Mouse (Mus musculus) adrenal gland, adult 8-10 months (tissue): Measurements from ENCODE around the gene Myh9. TPM values are rescaled to one million over a fixed set of nuclear protein-coding genes. Genes with fewer than 3 reads are reported as not detected.
"Not testable (repeated sequence)": the region's sequence is repeated elsewhere in the genome, so short reads cannot be mapped to it uniquely, and the experiment has no call there.

ENCODE experiments used
- DNase-seq: peaks from one replicate; pipeline ENCODE4 v3.0.0; 2022
- total RNA-seq, 4 experiments: library from RNA; stranded (reverse); gene quantifications; 2 replicates each; pipeline ENCODE4 v1.2.4; 2022

Gene Myh9
- total RNA-seq, 4 experiments from 2014 or later, result 304 to 366 (median 340) TPM

DNA sequence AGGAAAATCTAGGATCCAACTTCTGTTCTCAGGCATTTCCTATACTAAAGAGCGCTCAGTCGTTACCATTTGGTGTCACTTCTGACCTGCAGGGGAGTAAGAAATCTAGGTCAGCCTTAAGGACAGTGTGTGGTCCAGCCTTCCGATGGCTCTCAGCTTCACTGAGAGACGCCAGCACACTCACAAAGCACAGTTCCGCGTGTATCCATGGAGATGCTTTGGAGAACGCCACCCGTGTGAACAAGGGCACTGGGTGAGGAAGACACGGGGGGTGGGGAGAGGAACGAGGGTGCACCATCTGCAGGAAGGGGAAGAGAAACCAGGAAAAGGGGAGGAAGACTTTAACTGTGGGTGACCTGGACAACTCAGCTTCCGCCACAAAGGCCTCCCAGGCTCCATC lies 89.5 kb downstream of the Myh9 start:
- DNase-seq, result no peak

DNA sequence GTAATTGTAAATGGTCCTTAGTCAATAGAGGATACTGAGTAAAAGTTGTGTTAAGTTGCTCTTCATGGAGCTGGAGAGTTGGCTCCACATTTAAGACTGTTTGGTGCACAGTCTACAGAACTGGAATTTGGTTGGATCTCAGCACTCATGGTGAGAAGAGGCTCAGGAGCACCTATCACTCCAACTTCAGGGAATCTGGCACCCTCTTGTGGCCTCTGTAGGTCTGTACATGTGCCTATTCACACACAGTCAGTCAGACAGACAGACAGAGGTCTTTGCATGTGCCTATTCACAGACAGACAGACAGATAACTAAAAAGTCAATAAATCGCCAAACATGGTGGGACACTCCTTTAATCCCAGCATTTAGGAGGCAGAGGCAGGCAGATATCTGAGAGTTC lies 91.5 kb downstream of the Myh9 start:
- DNase-seq, result no peak

DNA sequence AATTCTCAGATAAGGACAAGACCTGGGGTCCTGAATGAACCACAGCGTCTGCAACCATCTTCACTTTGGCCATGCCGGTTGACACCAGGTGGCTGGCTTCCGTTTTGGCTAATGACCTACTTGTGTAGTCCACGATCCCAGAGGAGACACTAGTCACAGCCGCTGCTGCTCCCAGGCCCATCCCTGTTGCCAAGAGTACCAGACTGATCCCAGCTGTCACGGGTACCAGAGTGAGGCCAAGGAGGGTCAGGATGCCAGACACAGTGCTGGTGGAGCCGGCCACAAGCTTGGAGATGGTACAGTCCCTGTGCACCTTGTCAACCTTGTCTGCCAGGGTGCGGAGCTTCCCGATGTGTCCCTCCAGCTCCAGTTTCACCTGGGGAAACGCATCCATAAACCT lies 92.3 kb downstream of the Myh9 start:
- DNase-seq, result no peak

DNA sequence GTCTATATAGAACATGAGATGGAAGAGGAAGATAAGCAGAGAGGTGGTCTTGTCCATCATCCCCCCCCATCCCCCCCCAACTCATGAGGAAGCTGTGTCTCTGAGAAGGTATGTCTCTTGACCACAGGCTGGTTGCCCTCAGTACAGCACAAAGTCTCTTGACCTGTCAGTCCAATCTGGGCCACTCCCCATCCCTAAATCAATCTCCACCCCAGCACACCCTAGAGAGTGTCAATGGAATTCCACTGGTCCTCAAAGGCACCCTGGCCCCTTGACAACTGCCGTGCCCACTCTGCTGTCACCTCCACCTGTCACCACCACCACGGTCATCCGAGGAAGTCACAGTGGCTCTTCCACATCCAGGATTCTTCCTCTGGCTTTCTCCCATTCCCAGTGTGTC lies 93.6 kb downstream of the Myh9 start:
- no peak for DNase-seq

DNA sequence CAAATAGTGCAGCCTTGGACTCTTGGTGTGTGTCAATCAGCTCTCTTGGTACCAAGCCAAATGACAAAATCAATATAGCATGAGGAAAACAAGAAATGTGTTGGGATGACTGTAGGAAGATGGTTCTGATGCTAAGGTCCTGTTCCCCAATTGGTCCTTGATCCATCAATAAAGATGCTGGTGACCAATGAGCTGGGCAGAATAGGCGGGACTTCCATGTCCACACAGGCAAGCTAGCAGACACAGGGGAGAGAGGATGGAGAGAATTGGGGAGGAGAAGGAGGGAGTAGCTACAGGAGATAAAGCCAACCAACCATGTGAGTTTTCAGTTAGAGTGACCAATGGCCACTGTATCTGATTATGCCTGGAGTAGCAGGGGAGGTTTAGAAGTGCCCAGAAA lies 95.6 kb downstream of the Myh9 start:
- no peak for DNase-seq

DNA sequence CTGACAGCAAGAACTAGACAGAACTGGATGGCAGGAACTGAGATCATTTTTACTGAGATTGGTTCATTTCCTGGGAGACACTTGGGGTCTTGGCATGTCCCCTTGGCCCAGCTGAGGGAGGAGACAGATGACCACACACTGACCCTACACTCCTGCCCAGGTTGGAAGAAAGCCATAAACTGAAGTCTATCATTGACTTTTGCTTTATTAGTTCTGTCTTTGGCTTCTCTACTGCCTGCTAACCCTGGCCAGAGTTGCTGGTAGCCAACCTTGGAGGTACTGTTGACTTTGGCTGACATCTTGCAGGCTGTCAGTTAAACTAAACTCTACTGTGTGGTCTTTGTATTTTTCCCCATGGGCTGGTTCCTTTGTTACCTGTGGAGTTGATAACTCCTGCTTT lies 96.9 kb downstream of the Myh9 start:
- DNase-seq, result no peak

DNA sequence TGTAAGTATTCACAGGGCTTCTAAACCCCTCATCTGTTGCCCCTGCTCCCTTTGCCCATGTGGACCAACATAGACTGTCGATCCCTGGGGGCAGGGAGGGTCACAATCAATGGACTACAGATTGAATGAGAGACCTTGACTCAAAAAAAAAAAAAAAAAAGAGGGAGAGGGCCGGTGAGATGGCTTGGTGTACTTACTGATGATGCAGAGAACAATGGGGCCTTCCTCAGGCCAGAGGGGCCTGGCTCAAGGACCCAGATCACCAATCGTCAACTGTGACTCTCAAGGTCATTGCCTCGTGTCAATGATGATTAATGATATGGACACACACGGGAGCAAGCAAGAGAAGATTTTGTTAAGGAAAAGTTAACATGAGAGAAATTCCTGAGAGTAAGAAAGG lies 97.3 kb downstream of the Myh9 start:
- no peak for DNase-seq

DNA sequence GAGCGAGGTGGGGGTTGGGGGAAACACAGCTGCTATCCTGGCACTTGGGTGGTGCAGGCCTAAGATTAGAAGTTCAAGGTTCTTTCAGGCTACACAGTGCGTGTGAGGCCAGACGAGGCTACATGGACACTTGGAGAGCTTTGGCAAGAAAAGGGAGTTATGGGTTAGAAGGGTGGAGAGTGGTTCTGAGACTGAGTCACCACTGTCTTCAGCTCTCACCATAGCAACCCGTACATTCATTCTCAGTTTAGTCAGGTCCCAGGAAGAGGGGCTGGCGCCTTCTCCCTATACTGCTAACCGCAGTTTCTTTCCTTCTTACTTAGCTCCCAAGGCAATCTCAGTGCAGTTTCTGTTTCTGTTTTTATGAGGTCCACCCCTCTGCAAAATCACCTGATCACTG lies 100.4 kb downstream of the Myh9 start:
- DNase-seq, result not testable (repeated sequence)

DNA sequence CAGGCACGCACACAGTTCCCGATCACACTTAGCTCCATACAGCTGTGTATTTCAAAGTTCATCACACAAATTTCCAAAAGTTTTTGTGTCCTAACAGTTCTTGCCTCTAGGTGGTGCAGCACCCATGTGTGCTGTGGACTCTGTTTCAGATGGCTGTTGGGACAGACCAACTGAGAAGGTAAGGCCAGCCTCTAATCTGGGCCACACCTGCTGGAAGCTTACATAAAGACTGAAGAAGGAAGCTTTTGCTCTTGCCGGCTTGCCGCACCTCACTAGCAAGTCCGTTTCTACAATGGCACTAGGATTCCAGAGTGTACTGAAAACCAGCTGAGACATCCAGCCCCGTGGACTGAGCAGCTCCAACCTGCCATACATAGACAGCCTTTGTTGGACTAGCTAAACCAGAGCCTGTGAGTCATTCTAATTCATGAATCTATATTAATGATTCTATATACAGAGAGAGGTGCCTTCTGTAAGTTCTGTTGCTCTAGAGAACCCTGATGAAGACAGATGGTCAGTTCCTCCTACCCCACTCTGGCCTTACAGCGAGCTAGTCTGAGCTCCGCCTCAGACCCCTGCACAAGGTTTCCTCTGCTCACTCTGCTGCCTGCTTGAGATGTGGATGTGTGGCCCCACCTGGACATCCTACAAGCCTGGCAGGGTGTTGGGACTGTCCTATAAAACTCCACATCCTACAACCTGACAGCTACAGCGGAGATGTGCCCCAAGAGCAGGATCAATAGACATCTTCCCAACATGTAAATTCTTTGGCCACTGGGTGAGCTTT lies 101.3 kb downstream of the Myh9 start:
- DNase-seq, result no peak

DNA sequence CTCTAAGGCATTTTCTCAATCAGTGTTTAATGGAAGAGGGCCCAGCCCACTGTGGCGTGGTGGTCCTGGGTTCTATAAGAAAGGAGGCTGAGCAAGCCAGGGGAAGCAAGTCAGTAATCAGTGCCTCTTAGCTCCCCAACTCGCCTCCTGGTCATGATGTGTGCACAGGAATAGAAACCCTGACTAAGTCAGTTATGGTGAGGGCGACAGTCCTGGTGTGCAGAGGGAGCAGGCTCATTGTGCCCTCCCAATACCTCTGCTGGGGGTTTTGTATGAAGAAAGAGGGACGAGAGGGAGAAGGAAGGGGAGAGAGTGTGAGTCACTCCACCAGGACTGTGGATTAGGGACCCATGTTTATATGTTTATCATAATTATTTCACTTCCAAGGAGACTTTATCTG lies 108.1 kb downstream of the Myh9 start:
- DNase-seq, result not testable (repeated sequence)

DNA sequence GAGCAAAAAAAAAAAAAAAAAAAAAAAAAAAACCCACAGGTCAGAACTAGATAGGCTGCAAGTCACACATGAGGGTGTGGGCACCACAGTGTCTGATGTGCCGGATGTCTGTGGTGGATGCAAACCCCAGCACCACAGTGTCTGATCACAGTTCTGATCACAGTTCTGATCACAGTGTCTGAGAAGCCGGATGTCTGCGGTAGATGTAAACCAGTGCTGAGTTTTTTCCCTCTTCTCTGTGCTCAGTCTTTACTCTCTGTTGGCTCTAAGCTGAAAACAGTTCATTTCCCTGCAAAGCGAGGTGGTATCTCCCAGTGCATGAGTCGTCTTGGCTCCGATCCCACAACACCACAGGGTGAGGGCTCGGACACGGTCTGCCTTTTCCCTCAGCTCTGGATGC lies 108.6 kb downstream of the Myh9 start:
- not testable (repeated sequence) for DNase-seq

DNA sequence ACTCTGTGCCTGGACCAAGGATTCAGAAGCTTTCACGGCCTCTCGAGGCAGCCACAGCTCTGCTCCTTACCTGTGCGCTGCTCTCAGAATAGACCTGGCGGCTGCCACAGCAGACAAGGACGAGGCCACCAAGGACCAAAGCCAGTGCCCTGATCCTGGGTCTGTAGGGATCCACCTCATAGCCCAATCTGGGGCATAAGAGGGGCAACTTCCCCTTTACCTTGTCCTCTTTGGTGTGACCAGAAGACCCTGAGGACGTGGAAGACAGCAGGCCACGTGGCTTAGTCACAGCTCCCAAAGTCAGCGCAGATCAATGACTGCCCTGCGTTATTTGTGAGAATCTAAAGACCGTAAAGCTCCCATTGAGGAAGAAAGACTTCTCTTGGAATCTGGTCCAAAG lies 109.1 kb downstream of the Myh9 start:
- DNase-seq, result not testable (repeated sequence)

DNA sequence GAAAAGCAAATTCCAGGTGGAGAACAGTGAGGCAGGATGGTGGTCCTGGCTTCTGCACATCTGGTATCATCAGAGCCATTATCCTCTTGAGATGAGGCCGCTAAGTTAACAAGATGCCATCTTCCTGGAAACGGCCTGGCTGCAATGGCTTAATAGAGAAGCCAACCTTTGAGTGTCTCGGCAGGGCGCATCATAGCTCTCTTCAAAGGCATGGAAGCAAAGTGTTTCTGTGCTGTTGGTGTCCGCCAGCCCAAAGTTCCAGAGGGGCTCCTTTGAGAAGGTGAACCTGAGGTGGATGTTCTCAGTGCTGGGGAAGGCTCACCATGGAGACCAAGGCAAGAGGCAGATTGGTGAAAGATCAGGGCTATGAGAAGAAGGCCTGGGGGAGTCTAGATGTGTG lies 110.4 kb downstream of the Myh9 start:
- DNase-seq, result no peak

DNA sequence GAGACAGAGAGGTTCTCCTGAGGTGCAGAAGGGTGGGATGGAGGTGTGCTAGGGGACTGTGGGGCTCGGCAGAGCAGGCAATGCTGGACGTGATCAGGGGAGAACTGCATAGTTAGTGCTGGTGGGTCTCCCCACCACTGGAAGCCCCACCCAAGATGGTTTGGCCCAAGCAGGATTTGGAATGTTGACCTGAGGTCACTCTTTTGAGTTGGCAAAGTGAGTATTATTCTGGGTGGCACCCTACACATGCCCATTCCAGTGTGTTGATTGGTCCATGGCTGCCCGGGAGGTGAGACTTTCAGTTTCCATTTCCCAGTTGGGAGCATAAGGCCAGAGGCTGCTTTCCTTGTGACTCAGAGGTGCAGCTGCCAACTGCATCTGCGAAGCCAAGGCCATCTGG lies 113.2 kb downstream of the Myh9 start, which contains the start of gene Apol9b:
Gene Apol9b (plus strand): TSS at position 301 of the 400 bp plus-strand sequence.
- DNase-seq, result not testable (repeated sequence)

DNA sequence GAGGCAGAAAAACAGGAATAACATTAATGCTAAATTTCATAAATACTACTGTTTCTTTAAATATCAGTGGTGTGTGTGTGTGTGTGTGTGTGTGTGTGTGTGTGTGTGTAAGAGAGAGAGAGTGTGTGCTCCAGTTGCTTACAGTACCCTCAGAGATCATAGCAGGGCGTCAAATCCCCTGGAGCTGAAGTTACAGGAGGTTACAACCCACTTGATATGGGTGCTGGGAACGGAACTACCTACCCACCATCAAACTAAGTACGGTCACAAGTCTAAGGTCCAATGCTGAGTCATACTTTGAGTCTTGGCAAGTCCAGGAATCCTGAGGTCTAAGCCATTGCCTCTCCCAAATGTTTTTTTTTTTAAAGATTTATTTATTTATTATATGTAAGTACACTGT lies 114.2 kb downstream of the Myh9 start:
- not testable (repeated sequence) for DNase-seq

DNA sequence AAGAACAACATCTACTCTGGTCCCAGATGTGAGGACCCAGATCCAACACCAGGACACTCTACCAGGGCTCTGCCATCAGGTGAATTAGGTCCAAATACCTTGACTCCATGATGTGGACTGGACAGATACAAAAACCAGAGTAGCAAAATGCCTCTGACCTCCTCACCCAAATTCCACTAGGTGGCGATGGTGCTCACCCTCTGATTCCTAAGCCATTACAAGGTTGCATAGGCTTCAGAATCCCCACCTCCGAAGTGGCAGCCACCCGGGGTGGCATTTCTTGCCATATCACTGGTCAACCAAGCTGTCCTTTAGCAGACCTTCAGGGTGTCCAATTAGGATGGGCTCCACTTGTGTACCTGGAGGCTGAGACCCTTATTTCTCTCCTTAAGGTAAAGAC lies 114.8 kb downstream of the Myh9 start:
- not testable (repeated sequence) for DNase-seq

DNA sequence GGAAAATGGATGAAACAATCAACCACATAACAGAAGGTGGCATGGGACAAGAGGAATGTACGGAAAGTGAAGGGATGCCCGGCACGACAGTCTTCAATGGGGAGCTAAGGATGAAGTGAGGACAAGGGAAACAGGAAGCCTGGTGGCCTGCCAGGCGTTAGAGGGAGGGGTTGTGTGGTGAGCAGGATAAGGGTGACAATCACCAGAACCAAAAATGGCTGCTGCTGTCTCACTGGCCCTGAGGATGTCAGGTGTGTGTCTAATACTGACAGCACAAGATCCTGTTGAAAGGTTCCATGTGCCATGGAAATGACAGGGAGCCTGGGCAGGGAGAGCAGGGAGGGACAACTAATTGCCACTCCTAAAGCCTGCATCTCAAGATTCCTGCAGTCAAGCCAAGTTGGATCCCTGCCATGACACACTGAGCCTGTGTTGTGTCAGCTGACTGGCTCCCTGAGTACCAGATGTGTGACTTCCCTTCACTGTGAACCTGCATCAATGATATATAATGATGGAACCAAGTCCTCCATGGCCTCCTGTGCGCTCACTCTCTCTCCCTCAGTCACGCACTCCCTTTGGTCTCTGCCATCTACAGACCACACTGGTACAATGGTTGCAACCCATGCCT lies 116.5 kb downstream of the Myh9 start:
- DNase-seq, result not testable (repeated sequence)

DNA sequence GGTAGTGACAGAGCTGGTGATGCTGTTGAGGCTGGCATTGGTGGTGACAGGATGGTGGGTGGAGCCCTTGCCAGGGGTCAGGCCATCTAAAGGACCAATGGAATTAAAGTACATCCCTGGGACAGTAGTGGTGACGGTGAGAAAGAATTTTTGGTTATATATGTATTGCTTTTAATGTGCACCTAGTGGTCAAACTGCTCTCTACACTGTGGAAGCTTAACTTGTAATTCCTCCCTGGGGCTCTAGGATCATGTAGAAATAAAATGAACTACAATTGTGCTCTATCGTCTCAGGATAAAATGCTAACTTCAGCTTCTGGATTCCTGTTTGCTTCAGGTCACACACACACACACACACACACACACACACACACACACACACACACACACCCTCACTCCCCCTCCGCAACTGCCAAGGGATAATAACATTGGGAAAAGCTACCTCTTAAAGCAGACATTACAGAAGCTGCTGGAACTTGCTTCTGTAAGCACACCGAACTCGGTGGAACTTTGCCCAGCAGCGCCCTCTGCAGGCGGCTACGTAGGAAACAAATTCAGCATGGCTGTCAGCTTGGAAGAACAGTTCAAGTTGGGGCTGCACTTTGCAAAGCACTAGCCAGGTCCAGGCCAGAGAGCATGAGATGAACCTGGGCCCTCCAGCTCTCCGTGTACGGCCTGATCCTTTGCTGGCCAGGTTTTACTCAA lies 117.6 kb downstream of the Myh9 start:
- DNase-seq, result not testable (repeated sequence)

DNA sequence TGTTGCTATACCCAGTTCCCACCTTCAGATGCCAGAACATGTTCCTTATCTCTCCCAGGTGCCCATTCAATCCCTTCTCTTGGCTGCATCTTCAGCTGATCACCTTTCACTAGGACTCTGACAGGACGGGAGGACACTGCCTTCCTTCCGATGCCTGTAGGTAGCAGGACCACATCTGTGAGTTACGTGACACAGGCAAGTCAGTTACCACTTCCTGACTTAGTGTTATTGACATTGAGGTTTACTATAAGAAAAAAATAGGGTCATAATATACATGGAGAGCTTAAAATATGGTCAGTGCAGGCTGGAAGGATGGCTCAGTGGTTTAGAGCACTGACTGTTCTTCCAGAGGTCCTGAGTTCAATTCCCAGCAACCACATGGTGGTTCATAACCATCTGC lies 120.5 kb downstream of the Myh9 start:
- not testable (repeated sequence) for DNase-seq

DNA sequence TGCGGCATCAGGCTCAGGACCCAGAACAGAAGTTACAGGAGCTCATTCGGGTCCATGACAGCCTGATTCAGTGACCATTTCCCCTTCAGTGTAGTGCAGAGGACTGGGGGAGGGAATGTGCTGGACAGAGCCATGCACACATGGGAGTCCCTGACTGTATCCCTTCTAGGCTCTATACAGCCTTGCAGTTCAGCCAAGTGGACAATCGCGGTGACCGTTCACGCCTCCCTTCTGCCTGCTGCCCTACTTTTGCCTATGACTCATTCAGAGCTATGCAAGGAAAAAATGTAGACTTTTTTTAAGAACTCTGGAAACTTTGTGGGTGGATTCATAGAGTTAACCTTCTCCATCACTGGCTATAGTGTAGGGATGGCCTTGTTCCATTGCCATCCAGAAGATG lies 123.7 kb downstream of the Myh9 start:
- DNase-seq, result not testable (repeated sequence)
